Mouse (Mus musculus): ENCODE results near the gene Vti1a.

Vti1a gene

GRCm38 (mm10) chr19:55509618-55510017 is 193.5 kb downstream of the Vti1a start:
- intact Hi-C loops (cut with DNase I) = no loop called here

- intact Hi-C loops (cut with DNase I) = no loop called here
Observed at GRCm38 (mm10) chr19:55513941-55514340, 197.8 kb downstream of the Vti1a start.

GRCm38 (mm10) chr19:55520236-55520635 is 204.1 kb downstream of the Vti1a start:
- intact Hi-C loops (cut with DNase I) = no loop called here

DNA sequence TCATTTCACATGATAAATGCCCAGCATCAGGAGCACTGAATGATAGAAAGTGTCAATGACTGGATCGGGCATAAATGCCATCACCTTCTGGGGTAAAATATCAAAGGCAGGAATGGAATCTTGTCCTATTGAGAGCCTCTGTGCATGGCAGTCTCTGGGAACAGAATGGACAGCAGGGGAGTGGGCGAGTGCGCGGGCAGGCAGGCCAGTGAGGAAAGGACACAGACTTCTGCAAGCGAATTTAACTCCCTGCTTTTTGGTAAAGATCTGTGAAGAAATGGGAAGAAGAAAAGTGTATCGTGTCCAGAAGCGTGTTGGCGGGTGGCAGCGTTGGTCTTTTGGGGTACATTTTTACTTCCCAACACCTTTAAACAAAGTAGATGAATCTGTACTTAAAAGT is 207.2 kb downstream of the Vti1a start:
- intact Hi-C loops (cut with DNase I) = no loop called here

DNA sequence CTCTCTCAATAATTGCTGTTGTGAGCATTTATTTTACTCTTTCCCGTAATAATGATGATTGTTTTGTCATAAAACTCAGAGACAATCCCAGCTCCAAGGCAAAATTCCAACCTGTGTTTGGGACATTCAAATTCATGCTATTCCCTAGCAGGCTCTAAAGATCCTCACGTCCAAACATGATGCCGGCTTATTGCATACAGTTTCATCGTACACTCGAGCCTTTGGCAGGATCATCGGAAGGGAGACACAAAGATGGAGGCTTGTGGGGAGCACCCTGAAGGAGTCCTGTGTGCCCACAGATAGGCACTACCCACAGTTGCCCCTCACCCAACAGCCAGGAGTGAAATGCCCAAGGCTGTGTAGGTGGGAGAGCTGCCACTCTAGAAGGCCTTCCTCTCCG is 208.3 kb downstream of the Vti1a start:
- intact Hi-C loops (cut with DNase I) = no loop called here

DNA sequence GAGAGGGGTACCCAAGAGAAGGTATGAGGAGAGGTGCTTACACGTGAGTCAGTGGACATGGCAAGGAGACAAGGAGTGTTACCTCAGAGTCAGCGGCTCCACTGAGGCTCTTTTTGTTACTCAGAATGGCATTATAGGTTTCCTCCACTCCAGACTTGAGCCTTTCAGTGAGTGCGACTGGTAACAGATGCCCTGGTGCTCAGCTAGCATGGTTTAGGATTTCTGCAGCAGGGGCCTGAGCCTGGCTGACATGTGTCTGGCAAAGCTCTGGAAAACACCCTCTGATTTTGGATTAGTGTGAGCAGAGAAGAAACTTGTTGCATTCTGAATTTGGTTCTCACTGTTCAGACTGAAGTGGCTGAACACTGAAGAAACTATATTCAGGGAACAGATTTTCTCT is 209.0 kb downstream of the Vti1a start:
- intact Hi-C loops (cut with DNase I) = no loop called here

DNA sequence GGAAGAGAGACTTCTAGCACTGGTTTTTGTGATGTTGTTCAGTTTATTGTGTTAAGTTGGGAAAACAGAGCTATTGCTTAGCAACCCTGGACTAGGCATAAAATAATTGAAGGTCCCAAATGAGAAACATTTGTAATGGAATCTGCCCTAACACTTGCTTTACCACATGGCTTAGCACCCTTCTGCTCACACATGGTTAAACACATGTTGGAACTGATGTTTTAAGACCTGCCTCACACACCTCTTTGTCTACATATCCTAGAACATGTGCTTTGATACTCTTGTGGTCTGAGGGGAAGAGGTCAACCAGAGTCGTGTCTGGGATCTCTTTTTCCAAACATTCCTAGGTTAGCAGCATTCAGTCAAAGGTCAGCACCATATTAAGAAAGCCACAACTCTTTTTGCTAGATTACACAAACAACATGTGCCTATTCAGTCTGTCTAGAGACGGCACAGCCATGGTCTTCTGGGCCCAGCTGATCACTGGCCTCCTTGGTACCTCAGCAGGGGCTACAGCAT is 210.7 kb downstream of the Vti1a start:
- intact Hi-C loops (cut with DNase I) = no loop called here

- intact Hi-C loops (cut with DNase I) = no loop called here
Observed at GRCm38 (mm10) chr19:55530041-55530440, 213.9 kb downstream of the Vti1a start.

- intact Hi-C loops (cut with DNase I) = no loop called here
Observed at GRCm38 (mm10) chr19:55532681-55533080, 216.6 kb downstream of the Vti1a start.

DNA sequence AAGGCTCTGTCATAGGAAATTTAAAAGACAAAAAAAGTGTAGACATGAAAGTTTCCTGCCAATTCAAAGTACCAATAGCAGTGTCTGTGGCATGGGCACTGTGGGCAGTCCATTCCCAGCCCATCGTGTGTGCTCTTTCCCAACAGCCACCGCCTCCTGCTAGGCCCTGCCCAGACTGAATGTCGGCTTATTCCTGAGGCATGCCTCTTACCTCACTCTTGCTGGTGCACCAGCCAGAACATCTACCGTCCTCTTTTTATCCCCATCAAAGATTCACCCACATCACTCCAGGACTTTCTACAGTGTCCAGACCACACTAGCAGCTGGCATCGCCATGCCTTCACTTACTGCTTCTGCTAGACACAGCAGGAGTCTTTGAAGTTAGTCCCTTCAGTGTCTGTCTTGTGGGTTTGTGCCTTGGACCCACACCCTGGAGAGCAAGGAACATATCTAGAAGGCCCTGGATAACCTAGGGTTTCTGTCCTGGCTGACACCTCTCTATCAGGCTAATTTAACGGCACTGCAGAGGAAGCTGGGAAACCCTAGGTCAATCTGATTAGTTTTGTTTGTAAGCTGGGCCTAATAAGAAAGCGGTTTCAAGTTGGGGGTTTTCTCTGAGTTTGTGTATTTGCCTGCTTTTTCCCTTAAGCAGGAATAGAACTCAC is 220.3 kb downstream of the Vti1a start:
- intact Hi-C loops (cut with DNase I) = no loop called here

DNA sequence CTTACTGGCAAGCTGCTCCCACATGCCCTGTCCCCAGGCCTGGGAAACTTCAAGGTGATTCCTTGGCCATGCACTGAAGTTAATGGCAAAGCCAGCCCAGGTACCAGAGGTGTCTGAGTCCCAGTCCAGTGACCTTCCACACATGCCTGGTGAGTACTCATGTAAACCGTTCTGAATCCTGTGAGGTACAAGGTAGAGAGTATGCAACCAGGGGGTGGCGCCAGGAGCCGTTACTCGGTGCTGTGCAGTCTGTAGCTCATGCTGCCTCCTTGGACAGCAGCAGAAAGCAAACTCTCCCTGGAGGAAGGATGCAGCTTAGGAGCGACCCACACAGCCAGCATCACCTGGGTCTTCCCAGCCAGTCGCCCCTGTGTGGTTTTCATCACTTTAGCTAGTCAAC is 221.6 kb downstream of the Vti1a start:
- intact Hi-C loops (cut with DNase I) = no loop called here

GRCm38 (mm10) chr19:55541641-55542040 is 225.5 kb downstream of the Vti1a start:
- intact Hi-C loops (cut with DNase I) = loop anchor here (10.0 kb wide), 2 partner anchors 203 to 593 kb away; partner anchors contain the start of gene Tcf7l2

DNA sequence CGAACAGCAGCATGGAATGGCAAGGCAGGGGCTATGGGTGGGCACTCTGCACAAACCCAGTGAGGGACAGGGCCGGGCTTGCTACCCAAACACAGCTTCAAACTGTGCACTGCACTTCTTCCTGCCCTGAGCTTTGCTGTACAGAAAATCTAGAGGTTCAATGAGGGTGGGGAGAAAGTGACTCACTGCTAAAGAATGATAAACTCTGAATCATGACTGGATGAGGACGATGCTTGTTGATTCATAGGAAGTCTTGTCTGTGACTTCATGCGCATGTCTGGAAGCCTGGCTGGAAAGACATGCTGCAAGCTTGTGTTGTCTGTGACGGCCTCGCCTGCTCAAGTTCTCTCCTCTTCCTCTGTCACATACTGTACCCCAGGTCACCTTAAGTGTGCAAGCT is 226.4 kb downstream of the Vti1a start:
- intact Hi-C loops (cut with DNase I) = loop anchor here (10.0 kb wide), 2 partner anchors 202 to 592 kb away; partner anchors contain the start of gene Tcf7l2

- intact Hi-C loops (cut with DNase I) = loop anchor here (10.0 kb wide), 2 partner anchors 202 to 592 kb away; partner anchors contain the start of gene Tcf7l2
Observed at GRCm38 (mm10) chr19:55543188-55543587, 227.1 kb downstream of the Vti1a start.

GRCm38 (mm10) chr19:55544498-55544897 is 228.4 kb downstream of the Vti1a start:
- intact Hi-C loops (cut with DNase I) = loop anchor here (2.0 to 10.0 kb wide), 3 partner anchors 200 to 590 kb away; partner anchors contain the start of gene Tcf7l2

GRCm38 (mm10) chr19:55545529-55545928 is 229.4 kb downstream of the Vti1a start:
- intact Hi-C loops (cut with DNase I) = loop anchor here (2.0 to 10.0 kb wide), 3 partner anchors 199 to 589 kb away; partner anchors contain the start of gene Tcf7l2

- intact Hi-C loops (cut with DNase I) = loop anchor here (10.0 kb wide), 2 partner anchors 199 to 589 kb away; partner anchors contain the start of gene Tcf7l2
Observed at GRCm38 (mm10) chr19:55546009-55546528, 230.0 kb downstream of the Vti1a start.

DNA sequence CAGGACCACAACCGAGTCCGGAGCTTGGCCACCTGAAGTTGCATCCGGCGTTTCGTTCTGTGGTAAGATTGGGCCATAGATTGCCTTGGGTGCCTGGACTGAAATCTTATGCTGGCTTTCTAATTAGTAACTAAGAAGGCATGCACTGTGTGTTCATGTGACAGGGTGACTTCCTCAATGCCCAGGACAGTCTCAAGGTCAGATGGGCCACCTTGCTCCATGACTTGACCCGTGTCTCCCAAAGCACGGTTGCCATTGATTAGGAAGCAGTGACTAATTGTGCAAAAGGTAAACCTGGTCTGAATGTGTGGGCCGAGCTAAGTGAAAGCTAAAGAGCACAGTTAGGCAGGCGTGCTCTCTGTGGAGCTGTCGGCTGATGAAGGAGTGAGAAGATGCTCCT is 232.1 kb downstream of the Vti1a start:
- intact Hi-C loops (cut with DNase I) = loop anchor here (10.0 kb wide), 2 partner anchors 197 to 587 kb away; partner anchors contain the start of gene Tcf7l2

DNA sequence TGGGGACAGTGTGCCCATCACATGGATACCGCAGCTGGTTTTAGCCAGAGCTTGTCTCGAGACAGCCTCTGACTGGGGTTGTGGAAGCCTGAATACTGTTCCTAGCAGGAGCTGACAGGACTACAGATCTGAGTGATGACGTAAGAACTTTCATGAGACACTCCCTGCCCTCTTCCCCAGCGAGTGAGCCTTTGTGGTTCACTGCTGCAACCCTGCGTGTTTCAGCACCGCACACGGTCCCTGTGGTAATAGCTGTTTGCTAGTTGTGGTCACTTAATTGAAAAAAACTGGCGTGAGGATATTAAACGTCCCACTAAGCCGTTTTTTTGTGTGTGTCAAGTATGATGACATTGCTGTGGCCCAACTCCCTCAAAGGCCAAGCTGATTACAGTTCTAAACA is 232.6 kb downstream of the Vti1a start:
- intact Hi-C loops (cut with DNase I) = loop anchor here (10.0 kb wide), 2 partner anchors 196 to 586 kb away; partner anchors contain the start of gene Tcf7l2

- intact Hi-C loops (cut with DNase I) = no loop called here
Observed at GRCm38 (mm10) chr19:55550176-55550575, 234.1 kb downstream of the Vti1a start.

DNA sequence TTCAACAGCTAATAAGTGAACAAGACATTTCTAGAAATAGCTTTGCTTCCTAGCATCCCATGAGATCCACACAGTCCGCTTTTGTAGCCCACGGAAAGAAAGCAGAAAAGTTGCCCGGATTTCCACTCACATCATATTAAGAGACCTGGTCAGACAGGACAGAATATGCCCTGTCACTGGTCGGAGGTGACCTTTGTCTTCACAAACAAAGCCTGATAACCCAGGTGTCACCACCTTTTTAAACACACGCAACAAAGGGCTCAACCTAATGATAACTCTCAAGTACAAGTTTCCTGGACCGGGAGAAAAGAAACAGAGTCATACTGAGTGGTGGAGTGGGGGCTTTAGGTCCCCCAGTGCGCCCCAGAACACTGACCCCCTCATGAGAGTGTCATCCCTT is 236.2 kb downstream of the Vti1a start:
- intact Hi-C loops (cut with DNase I) = no loop called here

DNA sequence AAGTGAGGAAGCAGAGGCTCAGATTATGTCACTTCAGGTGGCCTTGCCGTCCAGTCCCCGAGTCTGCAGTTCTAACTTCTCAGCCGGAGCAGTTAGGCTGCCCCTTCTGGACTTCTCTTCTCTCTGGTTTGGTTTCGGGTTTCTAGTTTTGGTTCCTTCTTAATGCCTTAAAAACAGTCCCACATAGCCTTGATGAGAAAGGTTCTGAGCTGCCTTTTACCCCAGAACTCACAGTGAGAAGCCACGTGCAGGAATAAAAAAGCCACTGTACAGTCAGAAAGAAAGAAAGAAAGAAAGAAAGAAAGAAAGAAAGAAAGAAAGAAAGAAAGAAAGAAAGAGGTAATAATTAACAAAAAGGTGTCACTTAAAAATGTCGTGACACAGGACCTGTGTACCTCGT is 236.8 kb downstream of the Vti1a start:
- intact Hi-C loops (cut with DNase I) = no loop called here
